Mouse (Mus musculus) intestine, embryonic 15.5 days (tissue): Measurements from ENCODE around the gene Glis2. TPM values are rescaled to one million over a fixed set of nuclear protein-coding genes. Genes with fewer than 3 reads are reported as not detected.
A peak's percentile ranks its signal among the peaks of the same experiment; 100 is the strongest.

ENCODE experiments used
- ATAC-seq: fragments of 200-750 bp; cut with Nextera tagmentation; 2 replicates; pipeline ENCODE4 v1.8.0; 2017; ENCODE audit warnings: moderate TSS enrichment, moderate library complexity
- H3K27ac ChIP-seq: fragments of 300-500 bp; sonication (generic); 2 replicates; pipeline ENCODE4 v1.5.1; 2015; ENCODE audit warnings: mild to moderate bottlenecking, inconsistent platforms
- H3K27me3 ChIP-seq: fragments of 300-500 bp; sonication (generic); replicated peaks from 2 replicates; pipeline ENCODE4 v1.6.1; 2015; ENCODE audit warnings: inconsistent platforms
- H3K36me3 ChIP-seq: fragments of 300-500 bp; sonication (generic); 2 replicates; pipeline ENCODE4 v1.6.1; 2015; ENCODE audit warnings: inconsistent platforms
- H3K4me1 ChIP-seq: fragments of 300-500 bp; sonication (generic); replicated peaks from 2 replicates; pipeline ENCODE4 v1.6.1; 2015; ENCODE audit warnings: inconsistent platforms
- H3K4me2 ChIP-seq: fragments of 300-500 bp; sonication (generic); replicated peaks from 2 replicates; pipeline ENCODE4 v1.6.1; 2015; ENCODE audit warnings: mild to moderate bottlenecking, inconsistent platforms
- H3K4me3 ChIP-seq: fragments of 300-500 bp; sonication (generic); replicated peaks from 2 replicates; pipeline ENCODE4 v1.5.1; 2015; ENCODE audit warnings: inconsistent platforms
- H3K9ac ChIP-seq: fragments of 300-500 bp; sonication (generic); 2 replicates; pipeline ENCODE4 v1.6.1; 2015; ENCODE audit warnings: inconsistent platforms
- H3K9me3 ChIP-seq: fragments of 300-500 bp; sonication (generic); 2 replicates; pipeline ENCODE4 v1.6.1; 2016; ENCODE audit warnings: inconsistent platforms
- WGBS: fragments of 180-500 bp; shearing (Covaris S2); methylation state at CpG from one replicate; pipeline ENCODE4 v1.1.7; 2015; 5-methylcytosine and 5-hydroxymethylcytosine counted together
- polyA plus RNA-seq: library from polyadenylated mRNA; unstranded; fragments of >200 nt; fragmentation: Nextera tagmentation; extraction: Ambion mirVana; gene quantifications from 2 replicates; pipeline ENCODE4 v1.2.1, GENCODE M21; 2015

Gene Glis2
- polyA plus RNA-seq, 1 experiment from 2014 or later, result 23.5 TPM

- Histone ChIP-seq H3K36me3 (peaks cover 24% of the 10 kb centered on the region), H3K27ac (no peak overlapping the region), H3K4me2 (no peak overlapping the region), H3K27me3 (no peaks in the 10 kb centered on the region), H3K9me3 (no peaks in the 10 kb centered on the region), H3K9ac (no peak overlapping the region), H3K4me1 (peaks cover 61% of the 10 kb centered on the region), H3K4me3 (no peak overlapping the region)
- no peak for ATAC-seq
- WGBS, result 79% methylated on average over 4 of the region's 4 CpGs
Observed at GRCm38 (mm10) chr16:4645867-4646266, 51.4 kb downstream of the Glis2 start.

- ATAC-seq, result no peak
- Histone ChIP-seq H3K4me1 (peaks cover 58% of the 10 kb centered on the region), H3K27ac (peak overlapping the region; percentile 28; the same call in 1 of the 2 replicates), H3K27me3 (no peaks in the 10 kb centered on the region), H3K4me2 (no peak overlapping the region), H3K9ac (no peak overlapping the region), H3K9me3 (no peaks in the 10 kb centered on the region), H3K36me3 (peaks cover 24% of the 10 kb centered on the region), H3K4me3 (no peak overlapping the region)
- 72% methylated on average over 4 of the region's 4 CpGs for WGBS
Observed at GRCm38 (mm10) chr16:4646831-4647230, 52.3 kb downstream of the Glis2 start.

- Histone ChIP-seq H3K4me2 (no peak overlapping the region), H3K27ac (no peak overlapping the region), H3K36me3 (peaks cover 28% of the 10 kb centered on the region), H3K9ac (no peak overlapping the region), H3K4me1 (peaks cover 53% of the 10 kb centered on the region), H3K9me3 (no peaks in the 10 kb centered on the region), H3K4me3 (no peak overlapping the region), H3K27me3 (no peaks in the 10 kb centered on the region)
- WGBS, result 63% methylated on average over 13 of the region's 13 CpGs
- ATAC-seq, result no peak
Observed at GRCm38 (mm10) chr16:4647651-4648141, 53.2 kb downstream of the Glis2 start.

- Histone ChIP-seq H3K27me3 (no peaks in the 10 kb centered on the region), H3K4me2 (no peak overlapping the region), H3K9me3 (no peaks in the 10 kb centered on the region), H3K27ac (no peak overlapping the region), H3K4me1 (peaks cover 49% of the 10 kb centered on the region), H3K36me3 (peaks cover 28% of the 10 kb centered on the region), H3K4me3 (no peak overlapping the region), H3K9ac (no peak overlapping the region)
- no peak for ATAC-seq
- WGBS, result 94% methylated on average over 28 of the region's 28 CpGs
Observed at GRCm38 (mm10) chr16:4648416-4649023, 54.0 kb downstream of the Glis2 start.

GRCm38 (mm10) chr16:4649211-4649610 lies 54.7 kb downstream of the Glis2 start:
- ATAC-seq, result no peak
- H3K4me3 ChIP-seq, result no peak overlapping the region
- WGBS, result 84% methylated on average over 5 of the region's 5 CpGs
- no peak overlapping the region for H3K27ac ChIP-seq
- no peaks in the 10 kb centered on the region for H3K27me3 ChIP-seq
- peaks cover 42% of the 10 kb centered on the region for H3K4me1 ChIP-seq
- no peaks in the 10 kb centered on the region for H3K9me3 ChIP-seq
- peaks cover 31% of the 10 kb centered on the region for H3K36me3 ChIP-seq
- no peak overlapping the region for H3K9ac ChIP-seq
- no peak overlapping the region for H3K4me2 ChIP-seq

GRCm38 (mm10) chr16:4649692-4650091 lies 55.2 kb downstream of the Glis2 start:
- ATAC-seq, result no peak
- Histone ChIP-seq H3K9me3 (no peaks in the 10 kb centered on the region), H3K4me2 (no peak overlapping the region), H3K9ac (no peak overlapping the region), H3K27me3 (no peaks in the 10 kb centered on the region), H3K4me3 (no peak overlapping the region), H3K27ac (no peak overlapping the region), H3K36me3 (peaks cover 31% of the 10 kb centered on the region), H3K4me1 (peaks cover 37% of the 10 kb centered on the region)
- WGBS, result 92% methylated on average over 11 of the region's 11 CpGs

- Histone ChIP-seq H3K4me2 (no peak overlapping the region), H3K9me3 (no peaks in the 10 kb centered on the region), H3K36me3 (peaks cover 31% of the 10 kb centered on the region), H3K27ac (no peak overlapping the region), H3K4me1 (peaks cover 42% of the 10 kb centered on the region), H3K4me3 (no peak overlapping the region), H3K9ac (no peak overlapping the region), H3K27me3 (no peaks in the 10 kb centered on the region)
- no peak for ATAC-seq
- WGBS, result 85% methylated on average over 3 of the region's 3 CpGs
Observed at GRCm38 (mm10) chr16:4650161-4650560, 55.6 kb downstream of the Glis2 start.

- H3K4me3 ChIP-seq, result no peak overlapping the region
- no peaks in the 10 kb centered on the region for H3K9me3 ChIP-seq
- H3K36me3 ChIP-seq, result peaks cover 31% of the 10 kb centered on the region
- peaks cover 44% of the 10 kb centered on the region for H3K4me1 ChIP-seq
- no peak overlapping the region for H3K9ac ChIP-seq
- 96% methylated on average over 1 of the region's 1 CpGs for WGBS
- no peak for ATAC-seq
- H3K4me2 ChIP-seq, result no peak overlapping the region
- no peak overlapping the region for H3K27ac ChIP-seq
- H3K27me3 ChIP-seq, result no peaks in the 10 kb centered on the region
Observed at GRCm38 (mm10) chr16:4651081-4651480, 56.6 kb downstream of the Glis2 start.

- Histone ChIP-seq H3K36me3 (peaks cover 31% of the 10 kb centered on the region), H3K4me1 (peaks cover 47% of the 10 kb centered on the region), H3K9ac (no peak overlapping the region), H3K4me3 (no peak overlapping the region), H3K27me3 (no peaks in the 10 kb centered on the region), H3K4me2 (no peak overlapping the region), H3K9me3 (no peaks in the 10 kb centered on the region), H3K27ac (no peak overlapping the region)
- ATAC-seq, result no peak
- 72% methylated on average over 7 of the region's 7 CpGs for WGBS
Observed at GRCm38 (mm10) chr16:4651624-4652023, 57.1 kb downstream of the Glis2 start.

- H3K9me3 ChIP-seq, result no peaks in the 10 kb centered on the region
- WGBS, result 64% methylated on average over 4 of the region's 4 CpGs
- no peak overlapping the region for H3K9ac ChIP-seq
- H3K27me3 ChIP-seq, result no peaks in the 10 kb centered on the region
- peaks cover 41% of the 10 kb centered on the region for H3K4me1 ChIP-seq
- no peak overlapping the region; the same call in 1 of the 2 replicates for H3K27ac ChIP-seq
- no peak for ATAC-seq
- no peak overlapping the region for H3K4me2 ChIP-seq
- H3K36me3 ChIP-seq, result peaks cover 31% of the 10 kb centered on the region
- no peak overlapping the region for H3K4me3 ChIP-seq
Observed at GRCm38 (mm10) chr16:4652707-4653416, 58.3 kb downstream of the Glis2 start.

- Histone ChIP-seq H3K27ac (no peak overlapping the region), H3K36me3 (peaks cover 14% of the 10 kb centered on the region), H3K9ac (no peak overlapping the region)
Observed at GRCm38 (mm10) chr16:4654706-4655105, 60.2 kb downstream of the Glis2 start.

GRCm38 (mm10) chr16:4655251-4655734 lies 60.8 kb downstream of the Glis2 start:
- H3K9me3 ChIP-seq, result no peaks in the 10 kb centered on the region
- H3K9ac ChIP-seq, result peak overlapping the region; percentile 11; the same call in 1 of the 2 replicates
- H3K4me2 ChIP-seq, result peak overlapping the region; percentile 9; the same call in 1 of the 2 replicates
- peaks cover 47% of the 10 kb centered on the region for H3K4me1 ChIP-seq
- peaks cover 8% of the 10 kb centered on the region; the same call in 1 of the 2 replicates for H3K36me3 ChIP-seq
- peak; percentile 79 for ATAC-seq
- 53% methylated on average over 4 of the region's 4 CpGs for WGBS
- H3K27me3 ChIP-seq, result no peaks in the 10 kb centered on the region
- peak overlapping the region; percentile 70 for H3K27ac ChIP-seq
- no peak overlapping the region for H3K4me3 ChIP-seq

More at GRCm38 (mm10) chr16:4654706-4655105, 60.2 kb downstream of the Glis2 start:
- H3K27me3 ChIP-seq, result no peaks in the 10 kb centered on the region
- peaks cover 47% of the 10 kb centered on the region for H3K4me1 ChIP-seq
- 81% methylated on average over 10 of the region's 10 CpGs for WGBS
- ATAC-seq, result peak; percentile 7; the same call in 1 of the 2 replicates
- H3K4me2 ChIP-seq, result no peak overlapping the region
- no peak overlapping the region for H3K4me3 ChIP-seq
- H3K9me3 ChIP-seq, result no peaks in the 10 kb centered on the region
